Mouse (Mus musculus) lung, postnatal 4 days (tissue): ENCODE measurements around the gene Gm20532.

Experiments used
- DNase-seq, 2 experiments: peaks; one replicate each; pipeline ENCODE4 v3.0.0; 2021

Gm20532 gene

GRCm38 (mm10) chr2:26597810-26598209, 11.4 kb downstream of the Gm20532 start:
- DNase-seq = no peak

- no peak for DNase-seq
These were observed 12.0 kb downstream of the Gm20532 start for GRCm38 (mm10) chr2:26598462-26598861.

GRCm38 (mm10) chr2:26599965-26600364, 13.5 kb downstream of the Gm20532 start:
- no peak for DNase-seq

- DNase-seq = no peak
These were observed 14.2 kb downstream of the Gm20532 start for GRCm38 (mm10) chr2:26600664-26601063.

- no peak for DNase-seq
These were observed 15.2 kb downstream of the Gm20532 start for GRCm38 (mm10) chr2:26601595-26601994.

GRCm38 (mm10) chr2:26602631-26603030, 16.2 kb downstream of the Gm20532 start:
- DNase-seq = no peak

- DNase-seq = no peak
These were observed 16.7 kb downstream of the Gm20532 start for GRCm38 (mm10) chr2:26603159-26603558.

GRCm38 (mm10) chr2:26603720-26604671, 17.6 kb downstream of the Gm20532 start, which contains the start of gene Agpat2:
Gene Agpat2 (minus strand): TSS chr2:26604417.
- DNase-seq = peak; percentile 92 to 96

GRCm38 (mm10) chr2:26605331-26605730, 18.9 kb downstream of the Gm20532 start:
- no peak for DNase-seq

- no peak for DNase-seq
These were observed 20.1 kb downstream of the Gm20532 start for GRCm38 (mm10) chr2:26606579-26606978.

GRCm38 (mm10) chr2:26607056-26607910, 20.8 kb downstream of the Gm20532 start:
- peak; percentile 74 to 90 for DNase-seq

- DNase-seq = no peak
These were observed 22.3 kb downstream of the Gm20532 start for GRCm38 (mm10) chr2:26608781-26609180.

GRCm38 (mm10) chr2:26609261-26609661, 22.8 kb downstream of the Gm20532 start:
- DNase-seq = no peak

- no peak for DNase-seq
These were observed 24.1 kb downstream of the Gm20532 start for GRCm38 (mm10) chr2:26610526-26610925.

GRCm38 (mm10) chr2:26611054-26611453, 24.6 kb downstream of the Gm20532 start:
- DNase-seq = no peak

- no peak for DNase-seq
These were observed 25.5 kb downstream of the Gm20532 start for GRCm38 (mm10) chr2:26611896-26612295.

- DNase-seq = no peak
These were observed 28.5 kb downstream of the Gm20532 start for GRCm38 (mm10) chr2:26614903-26615302.

- no peak for DNase-seq
These were observed 29.2 kb downstream of the Gm20532 start for GRCm38 (mm10) chr2:26615459-26616124.

- DNase-seq = no peak
These were observed 30.9 kb downstream of the Gm20532 start for GRCm38 (mm10) chr2:26617331-26617730.

- no peak for DNase-seq
These were observed 31.5 kb downstream of the Gm20532 start for GRCm38 (mm10) chr2:26617928-26618327.

GRCm38 (mm10) chr2:26621246-26621645, 34.8 kb downstream of the Gm20532 start:
- no peak for DNase-seq

GRCm38 (mm10) chr2:26622984-26623383, 36.5 kb downstream of the Gm20532 start:
- no peak for DNase-seq

GRCm38 (mm10) chr2:26625419-26625818, 39.0 kb downstream of the Gm20532 start:
- no peak for DNase-seq
